Mouse (Mus musculus) liver, embryonic 14.5 days (tissue): ENCODE data around the gene Ccdc171. TPM values are rescaled to one million over a fixed set of nuclear protein-coding genes. Genes with fewer than 3 reads are reported as not detected.

Experiments used
- ATAC-seq: fragments of 200-750 bp; cut with Nextera tagmentation; 2 replicates; pipeline ENCODE4 v1.8.0; 2017; ENCODE audit warnings: moderate number of reproducible peaks, mild to moderate bottlenecking, moderate library complexity; ENCODE audit not compliant: insufficient read depth
- DNase-seq, 3 experiments: peaks; one replicate each; pipeline ENCODE4 v3.0.0-alpha.2; 2012 to 2013; ENCODE audit warnings: low read depth in 3 of 3, low spot score in 3 of 3
- H3K27ac ChIP-seq: fragments of 300-500 bp; sonication (generic); 2 replicates; pipeline ENCODE4 v1.5.1; 2014; ENCODE audit warnings: moderate library complexity, mild to moderate bottlenecking, control low read depth, inconsistent platforms
- H3K27me3 ChIP-seq: fragments of 300-500 bp; sonication (generic); 2 replicates; pipeline ENCODE4 v1.6.1; 2014; ENCODE audit warnings: mild to moderate bottlenecking, low read length, moderate library complexity; ENCODE audit not compliant: control insufficient read depth, insufficient read depth
- H3K36me3 ChIP-seq: fragments of 300-500 bp; sonication (generic); replicated peaks from 2 replicates; pipeline ENCODE4 v1.6.1; 2014; ENCODE audit warnings: low read depth; ENCODE audit not compliant: control insufficient read depth, insufficient read depth
- H3K4me1 ChIP-seq, 2 experiments: fragments of 200-500 bp in 1 of 2; fragments of 300-500 bp in 1 of 2; sonication (generic) in 1 of 2; replicated peaks; 2 replicates each; pipeline ENCODE4 v1.6.1; 2012 to 2014; ENCODE audit warnings: antibody characterized with exemption in 1 of 2, inconsistent platforms in 1 of 2, low read length in 1 of 2; ENCODE audit not compliant: control insufficient read depth in 2 of 2, insufficient read depth in 2 of 2
- H3K4me2 ChIP-seq: fragments of 300-500 bp; sonication (generic); 2 replicates; pipeline ENCODE4 v1.6.1; 2014; ENCODE audit warnings: low read depth, mild to moderate bottlenecking, control low read depth, moderate library complexity
- H3K4me3 ChIP-seq, 2 experiments: fragments of 200-500 bp in 1 of 2; fragments of 300-500 bp in 1 of 2; sonication (generic) in 1 of 2; 2 replicates each; pipeline ENCODE4 v1.5.1; 2012 to 2014; ENCODE audit warnings: low read depth in 2 of 2, low read length in 2 of 2, mild to moderate bottlenecking in 2 of 2, control low read depth in 1 of 2, inconsistent platforms in 1 of 2, moderate library complexity in 1 of 2; ENCODE audit not compliant: insufficient read depth in 1 of 2
- H3K9ac ChIP-seq: fragments of 300-500 bp; sonication (generic); replicated peaks from 2 replicates; pipeline ENCODE4 v1.6.1; 2014; ENCODE audit warnings: mild to moderate bottlenecking, control low read depth, moderate library complexity
- H3K9me3 ChIP-seq: fragments of 300-500 bp; sonication (generic); 2 replicates; pipeline ENCODE4 v1.6.1; 2016; ENCODE audit warnings: low read length, mixed read lengths; ENCODE audit not compliant: control insufficient read depth
- CTCF ChIP-seq: IDR thresholded peaks from 2 replicates; pipeline ENCODE4 v1.5.1; 2016; ENCODE audit warnings: antibody characterized with exemption, low read depth, control low read depth
- EP300 ChIP-seq: IDR thresholded peaks from 2 replicates; pipeline ENCODE4 v1.6.1; 2016; ENCODE audit warnings: antibody characterized with exemption, low read depth
- WGBS: fragments of 180-500 bp; shearing (Covaris S2); extraction: QIAGEN DNeasy Blood & Tissue Kit; methylation state at CpG from one replicate; pipeline ENCODE4 v1.1.7; 2014; ENCODE audit not compliant: insufficient replicate concordance; 5-methylcytosine and 5-hydroxymethylcytosine counted together
- polyA plus RNA-seq, 2 experiments: library from polyadenylated mRNA; depleted of rRNA in 1 of 2; stranded (reverse) in 1 of 2; unstranded in 1 of 2; fragments of >200 nt; fragmentation: Nextera tagmentation in 1 of 2; extraction: Ambion mirVana in 1 of 2; gene quantifications; 2 replicates each; pipeline versions ENCODE4 v1.2.1 to v1.2.3; 2012 to 2014

The Ccdc171 gene
- polyA plus RNA-seq, 2 experiments: 0.77 to 0.89 TPM

GRCm38 (mm10) chr4:83791811-83792210, 266.5 kb downstream of the Ccdc171 start:
- Histone ChIP-seq H3K9ac (no peak overlapping the region), H3K36me3 (no peaks in the 10 kb centered on the region), H3K4me1 (no peaks in the 10 kb centered on the region), H3K27ac (no peak overlapping the region), H3K4me2 (no peak overlapping the region), H3K27me3 (no peaks in the 10 kb centered on the region), H3K9me3 (no peaks in the 10 kb centered on the region), H3K4me3 (no peak overlapping the region)
- no peak for DNase-seq
- 61% methylated on average over 13 of the region's 13 CpGs for WGBS
- no peak for ATAC-seq
- TF ChIP-seq EP300 (no peak), CTCF (no peak)

DNA sequence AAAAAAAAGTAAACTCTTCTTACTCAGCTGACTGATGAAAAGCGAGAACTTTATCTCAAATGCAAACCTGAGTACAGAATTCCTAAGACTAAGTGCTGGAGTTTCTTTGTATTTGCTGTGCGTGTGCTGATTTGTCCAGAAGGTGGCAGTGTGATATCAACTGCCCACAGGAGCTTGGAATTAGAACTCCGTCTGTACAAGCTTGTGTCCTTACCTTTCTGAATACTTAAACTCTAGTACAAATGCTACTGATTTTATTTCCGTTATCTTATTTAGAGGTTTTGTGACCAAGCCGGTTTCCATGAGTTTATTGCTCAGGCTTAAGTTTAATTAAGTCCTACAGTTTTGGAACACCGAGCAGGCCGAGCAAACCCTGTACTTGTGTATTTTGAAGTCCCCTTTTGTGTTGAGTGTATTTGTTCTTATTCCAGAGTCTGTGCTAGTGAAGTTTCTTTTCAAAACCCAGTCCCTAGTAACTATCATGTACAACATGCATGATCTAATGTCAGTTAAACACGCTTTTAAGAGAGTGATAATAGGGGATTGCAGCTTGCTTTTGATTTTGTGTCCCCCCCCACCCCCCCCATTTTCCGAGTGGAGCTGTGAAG, 269.1 kb downstream of the Ccdc171 start:
- Histone ChIP-seq H3K4me2 (no peak overlapping the region), H3K4me1 (no peaks in the 10 kb centered on the region), H3K9me3 (no peaks in the 10 kb centered on the region), H3K27ac (no peak overlapping the region), H3K36me3 (no peaks in the 10 kb centered on the region), H3K27me3 (no peaks in the 10 kb centered on the region), H3K9ac (no peak overlapping the region), H3K4me3 (no peak overlapping the region)
- TF ChIP-seq CTCF (peak; percentile 62; the same call in 1 of the 2 replicates), EP300 (no peak)
- DNase-seq: peak; percentile 2 to 7 (median 3)
- no peak for ATAC-seq
- 37% methylated on average over 9 of the region's 9 CpGs for WGBS

DNA sequence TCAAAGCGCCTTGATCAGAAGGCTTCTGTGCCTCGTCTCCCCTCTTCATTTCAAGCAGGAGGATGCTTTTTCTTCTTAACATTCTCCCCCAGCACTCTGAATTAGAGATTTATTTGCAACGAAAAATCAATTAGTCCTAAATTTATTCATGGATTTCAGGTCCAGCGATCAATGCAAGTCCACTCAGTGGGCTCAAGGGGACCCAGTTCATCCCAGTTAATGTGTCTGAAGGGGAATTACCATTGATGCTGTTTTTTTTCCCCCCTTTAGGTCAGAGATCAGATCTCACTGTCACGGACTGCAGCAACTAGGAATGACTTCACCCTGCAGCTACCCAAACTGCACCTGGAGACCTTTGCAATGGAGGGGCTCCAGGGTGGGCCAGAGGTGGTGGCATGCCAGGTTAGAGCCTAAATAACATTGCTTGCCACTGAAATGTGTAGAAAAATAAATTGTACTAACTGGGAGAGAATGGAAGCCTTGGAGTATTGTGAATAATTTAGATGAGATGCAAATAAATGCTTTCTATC, 269.6 kb downstream of the Ccdc171 start:
- no peak overlapping the region for H3K9ac ChIP-seq
- H3K4me1 ChIP-seq: no peaks in the 10 kb centered on the region
- 51% methylated on average over 5 of the region's 5 CpGs for WGBS
- no peak overlapping the region for H3K27ac ChIP-seq
- no peaks in the 10 kb centered on the region for H3K36me3 ChIP-seq
- no peaks in the 10 kb centered on the region for H3K9me3 ChIP-seq
- H3K27me3 ChIP-seq: no peaks in the 10 kb centered on the region
- no peak overlapping the region for H3K4me2 ChIP-seq
- TF ChIP-seq CTCF: no peak
- TF ChIP-seq EP300: no peak
- no peak overlapping the region for H3K4me3 ChIP-seq
- DNase-seq: no peak
- no peak for ATAC-seq

DNA sequence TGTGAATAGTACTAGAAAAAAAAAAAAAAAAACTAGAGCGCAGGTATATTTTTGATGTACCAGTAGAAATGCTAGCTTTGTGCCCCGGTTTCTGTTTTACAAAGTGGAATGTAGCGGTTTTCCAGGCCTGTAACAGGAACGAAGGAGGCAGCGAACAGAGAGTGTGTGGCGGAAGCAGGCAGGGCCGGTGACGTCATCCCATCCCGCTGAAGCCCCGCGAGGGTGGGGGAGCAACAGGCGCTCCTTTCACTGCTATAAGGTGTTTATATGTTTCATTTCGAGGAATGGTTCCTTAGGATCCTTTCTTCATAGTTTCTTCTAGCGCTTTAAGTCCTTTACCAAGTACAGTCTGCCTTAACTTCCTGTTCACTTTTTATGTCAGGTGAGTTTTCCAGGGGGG, 272.6 kb downstream of the Ccdc171 start:
- TF ChIP-seq CTCF (no peak), EP300 (no peak)
- no peak for ATAC-seq
- Histone ChIP-seq H3K36me3 (no peaks in the 10 kb centered on the region), H3K4me2 (no peak overlapping the region), H3K9ac (no peak overlapping the region), H3K4me3 (no peak overlapping the region), H3K27ac (no peak overlapping the region), H3K27me3 (no peaks in the 10 kb centered on the region), H3K9me3 (no peaks in the 10 kb centered on the region), H3K4me1 (no peaks in the 10 kb centered on the region)
- 58% methylated on average over 14 of the region's 14 CpGs for WGBS
- DNase-seq: no peak

DNA sequence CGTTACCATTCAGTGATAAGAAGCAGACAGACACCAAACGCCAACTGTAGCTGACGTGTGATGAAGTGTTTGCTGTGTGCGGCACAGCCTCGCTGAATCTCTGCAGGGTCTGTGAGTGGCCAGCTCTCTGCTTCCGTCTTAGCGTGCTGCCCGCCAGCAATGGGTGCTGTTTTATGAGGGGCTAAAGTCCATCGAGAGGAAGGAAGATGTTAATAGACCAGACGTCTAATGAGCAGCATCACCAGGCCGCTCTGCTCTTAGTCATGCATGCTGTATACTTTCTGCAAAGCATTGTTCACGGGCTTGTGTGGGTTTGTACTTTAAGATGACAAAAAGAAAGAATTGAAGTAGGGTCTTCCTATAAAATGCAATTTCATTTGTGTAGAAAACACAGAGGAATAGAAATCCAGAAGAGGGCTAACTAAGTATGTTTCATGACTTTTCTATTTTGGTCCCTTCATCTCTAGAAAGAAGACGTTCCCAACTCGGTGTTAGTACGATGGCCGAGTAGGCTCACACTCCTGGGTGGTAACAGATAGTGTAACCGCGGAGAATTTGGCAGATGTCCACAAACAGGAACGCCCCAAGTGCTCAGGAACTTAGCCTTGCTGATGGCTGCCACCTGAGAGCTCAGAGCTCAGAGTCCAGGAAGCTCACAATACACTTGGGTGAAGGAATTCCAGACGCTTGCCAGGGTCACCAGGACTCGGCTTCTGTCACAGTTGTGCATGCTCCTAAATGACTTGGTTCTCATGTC, 273.5 kb downstream of the Ccdc171 start:
- 60% methylated on average over 21 of the region's 21 CpGs for WGBS
- Histone ChIP-seq H3K9me3 (no peaks in the 10 kb centered on the region), H3K36me3 (no peaks in the 10 kb centered on the region), H3K4me1 (no peaks in the 10 kb centered on the region), H3K4me2 (no peak overlapping the region), H3K27me3 (no peaks in the 10 kb centered on the region), H3K27ac (no peak overlapping the region), H3K9ac (no peak overlapping the region), H3K4me3 (no peak overlapping the region)
- DNase-seq: no peak
- TF ChIP-seq CTCF: no peak
- no peak for TF ChIP-seq EP300
- ATAC-seq: no peak
